Mouse (Mus musculus) central nervous system, embryonic 11.5 days (tissue): Measurements from ENCODE around the gene Lrfn2. TPM values are rescaled to one million over a fixed set of nuclear protein-coding genes. Genes with fewer than 3 reads are reported as not detected.

ENCODE experiments used
- polyA plus RNA-seq: library from polyadenylated mRNA; depleted of rRNA; stranded (reverse); fragments of >200 nt; gene quantifications from 2 replicates; pipeline ENCODE4 v1.2.3, GENCODE M21; 2012; rRNA removed

The Lrfn2 gene
- 0.56 and 0.75 TPM in 2 replicates for polyA plus RNA-seq

GRCm38 (mm10) chr17:48931621-48932405, at the start of gene Lrfn2:
TSS of gene Lrfn2 (plus strand) at chr17:48932379.

